Mouse (Mus musculus): ENCODE results near the gene Cfap61. TPM values are rescaled to one million over a fixed set of nuclear protein-coding genes. Genes with fewer than 3 reads are reported as not detected.

The Cfap61 gene
- polyA plus RNA-seq (2012; fragmentation: generic; extraction: Trizol): under 1 TPM in 1 of 2 experiments, not detected in 1; 0.08 TPM

GRCm38 (mm10) chr2:145934339-145935231 is at the start of gene Cfap61, which contains the start of gene Crnkl1:
TSS of gene Cfap61 (plus strand) at chr2:145934784.
TSS of gene Crnkl1 (minus strand) at chr2:145935014.

GRCm38 (mm10) chr2:145901861-145902260 is 32.7 kb upstream of the Cfap61 start, which contains the start of gene Naa20:
TSS of gene Naa20 (plus strand) at chr2:145902099.

DNA sequence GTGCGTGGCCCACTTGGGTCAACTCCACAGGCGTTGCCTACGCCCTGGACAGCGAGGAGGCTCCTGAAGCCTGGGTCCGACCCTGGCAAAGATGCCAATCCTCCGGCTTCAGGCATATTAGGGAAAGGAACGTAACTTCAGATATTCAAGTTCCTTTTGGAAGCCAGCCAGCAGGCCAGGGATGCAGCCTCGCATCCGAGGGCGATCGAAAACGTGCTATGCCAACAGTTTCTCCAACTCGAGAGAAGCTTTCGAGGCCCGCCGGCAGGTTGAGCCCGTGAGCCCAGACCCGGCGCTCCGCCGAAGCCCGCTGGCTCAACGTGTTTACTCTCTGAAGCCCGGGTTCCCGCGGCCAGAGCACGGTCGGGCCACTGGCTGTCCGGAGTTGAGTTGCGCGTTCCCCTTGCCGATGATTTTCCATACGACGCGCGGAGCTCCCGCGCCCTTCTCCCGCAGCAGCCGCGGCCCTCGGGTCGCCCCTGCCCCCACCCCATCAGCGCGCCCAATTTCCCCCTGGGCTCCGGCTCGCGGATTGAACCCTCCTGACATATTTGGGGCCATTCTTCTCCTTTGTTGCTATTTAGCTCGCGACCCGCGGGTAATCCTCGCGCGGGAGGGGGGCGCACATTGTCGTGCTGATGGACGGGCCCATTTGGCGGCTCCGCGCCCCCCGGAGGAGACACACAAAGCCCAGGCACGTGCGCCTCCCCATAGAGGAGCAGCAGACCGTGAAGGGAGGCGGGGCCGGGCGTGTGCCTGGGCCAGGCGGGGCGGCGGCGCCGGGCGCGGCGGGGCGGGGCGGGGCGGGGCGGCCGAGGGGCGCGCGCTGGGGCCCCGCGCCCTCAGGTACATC is 286.7 kb downstream of the Cfap61 start, which contains the start of gene Insm1:
Gene Insm1, plus strand, starts transcription at position 846 of the 853 bp plus-strand sequence.

Other genes starting within 250 kb of the Cfap61 start
- gene Naa20, start 32.7 kb upstream of the Cfap61 start, polyA plus RNA-seq (2012; fragmentation: generic; extraction: Trizol): 10 to 100 TPM in 1 of 2 experiments, 1 to 10 TPM in 1; 4.4 to 29.2 TPM
- 1 to 10 TPM in 1 of 2 experiments, under 1 TPM in 1; 0.81 to 6.6 TPM for gene Crnkl1, start 230 bp downstream of the Cfap61 start, polyA plus RNA-seq (2012; fragmentation: generic; extraction: Trizol)

Measured in C3H10T1/2 (cell line).